Mouse (Mus musculus): ENCODE measurements at regions not wholly inside any gene's neighbourhood (a gene's known extent, or its start where the extent isn't known, plus 50 kb on each side); places are given as distances from the start of the nearest gene placed in this dataset.

DNA sequence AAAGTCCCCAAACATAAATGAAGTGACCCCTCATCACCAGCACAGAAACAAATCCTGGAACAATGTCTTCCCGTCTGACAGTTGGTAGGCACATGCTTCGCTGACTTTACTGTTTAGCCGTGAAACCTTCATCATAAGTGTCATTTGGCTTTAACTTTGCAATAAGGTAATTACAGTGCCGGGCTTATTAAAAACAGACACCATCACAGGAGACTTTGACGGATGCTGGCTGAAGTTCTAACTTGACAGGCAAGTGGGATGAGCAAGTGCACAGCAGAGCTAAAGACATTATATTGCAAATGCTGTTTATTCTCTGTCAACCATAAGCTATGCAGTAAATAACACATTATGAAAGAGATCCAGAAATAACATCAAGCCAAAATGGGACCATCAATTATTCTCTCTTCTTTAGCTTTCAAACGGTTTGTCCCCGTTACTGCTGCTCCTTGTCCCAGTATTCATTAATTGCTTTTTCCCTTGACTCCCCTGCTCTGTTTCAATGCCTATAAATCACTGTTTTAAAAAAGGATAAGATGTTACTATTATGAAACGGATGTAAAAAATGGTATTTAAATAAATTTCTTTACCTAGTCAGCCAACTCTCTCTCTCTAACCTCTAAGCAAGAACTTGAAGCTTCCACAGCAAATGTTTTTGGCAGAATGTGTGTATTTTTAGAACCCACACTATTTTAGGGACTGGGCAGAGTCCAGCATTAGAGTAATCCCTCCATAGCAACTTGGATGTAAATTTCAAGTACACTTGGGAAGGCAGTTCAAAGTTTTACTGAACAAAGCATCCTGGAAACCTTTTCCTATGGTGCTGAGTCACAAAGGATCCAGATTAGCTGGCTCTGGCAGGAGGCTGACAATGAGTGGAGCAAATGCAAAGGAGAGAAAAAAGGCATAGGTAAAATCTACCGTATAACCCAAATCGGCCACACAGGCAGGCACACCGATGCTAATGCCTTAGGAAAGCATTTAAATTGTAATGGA, 464.4 kb downstream of the Rps29 start:
- DNase-seq, result no peak

GRCm38 (mm10) chr12:68688262-68688661, 470.7 kb downstream of the Rps29 start:
- intact Hi-C loops (cut with DNase I), result no loop called here
- DNase-seq, result no peak

More for the DNA sequence above, 464.4 kb downstream of the Rps29 start:
- intact Hi-C loops (cut with DNase I), result no loop called here

GRCm38 (mm10) chr12:68683897-68684296, 475.1 kb downstream of the Rps29 start:
- no peak for DNase-seq
- intact Hi-C loops (cut with DNase I), result no loop called here

DNA sequence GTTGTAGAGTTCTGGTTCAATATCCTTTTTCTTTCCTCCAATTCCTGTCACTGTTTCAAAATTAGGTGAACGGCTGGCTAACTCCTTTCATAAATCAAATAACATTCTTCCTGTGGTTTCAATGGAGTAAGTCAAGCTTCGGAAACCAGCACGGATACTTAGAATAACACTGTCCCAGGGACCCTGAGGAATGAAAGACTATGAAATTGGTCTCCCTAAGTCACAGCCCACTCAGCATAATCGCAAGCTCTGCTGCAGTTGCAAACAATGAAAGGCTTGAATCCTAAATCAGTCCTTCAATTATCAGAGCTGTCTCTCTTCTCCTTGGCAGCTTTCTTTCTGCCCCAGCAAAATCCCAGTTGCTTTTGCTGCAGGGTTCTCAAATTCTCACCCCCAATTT, 475.8 kb downstream of the Rps29 start:
- no peak for DNase-seq
- intact Hi-C loops (cut with DNase I), result no loop called here

GRCm38 (mm10) chr12:68680668-68681067, 478.3 kb downstream of the Rps29 start:
- no peak for DNase-seq
- intact Hi-C loops (cut with DNase I), result no loop called here

DNA sequence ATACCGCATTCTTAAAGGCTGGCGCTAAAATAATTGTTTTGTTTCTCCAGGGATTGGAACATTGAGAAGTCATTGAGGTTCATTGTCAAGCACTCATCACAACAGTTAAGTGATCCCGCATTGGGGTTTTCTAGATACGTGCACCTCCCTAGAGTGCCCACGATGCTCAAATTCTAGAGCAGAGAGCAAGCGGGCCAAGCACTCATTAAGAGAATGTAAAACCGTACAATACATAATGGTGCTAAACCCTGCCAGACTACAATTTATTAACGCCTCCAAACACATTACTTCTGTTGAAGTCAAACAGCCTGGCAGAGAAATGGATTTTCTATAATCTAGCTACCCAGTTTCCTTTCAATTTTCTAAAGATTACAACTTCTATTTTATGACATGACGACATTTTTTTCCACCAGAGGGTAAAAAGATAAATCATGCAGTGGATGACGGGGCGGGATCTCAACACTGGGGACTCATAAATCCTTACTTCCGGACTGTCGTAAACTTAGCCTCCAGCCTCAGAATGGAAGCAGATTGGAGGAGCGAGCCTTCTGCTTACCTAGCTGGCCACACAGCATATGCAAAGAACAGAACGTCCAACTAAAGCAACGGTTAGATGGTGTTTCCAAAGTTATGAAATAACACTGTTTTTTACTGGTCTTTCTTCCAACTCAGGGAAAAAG, 482.8 kb downstream of the Rps29 start:
- no peak for DNase-seq
- intact Hi-C loops (cut with DNase I), result no loop called here

DNA sequence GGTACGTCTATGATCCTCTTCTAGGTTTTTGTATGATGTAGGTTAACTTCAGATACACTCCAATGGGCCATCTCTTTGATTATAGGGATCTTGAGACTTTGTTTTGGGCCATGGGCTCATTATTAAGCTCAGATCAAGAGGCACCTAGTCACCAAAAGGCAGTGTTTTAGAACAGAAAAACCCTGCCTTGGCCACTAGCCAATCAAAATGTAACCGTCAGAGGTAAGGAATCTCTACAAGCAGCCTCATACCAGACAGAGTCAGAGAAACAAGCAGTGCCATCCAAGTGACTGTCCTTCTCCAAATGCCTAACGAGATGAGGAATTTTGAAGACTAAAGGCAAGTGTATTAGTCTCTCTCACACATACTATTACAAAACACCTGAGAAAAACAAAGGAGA, 487.0 kb downstream of the Rps29 start:
- intact Hi-C loops (cut with DNase I), result no loop called here
- no peak for DNase-seq

- no peak for DNase-seq
- intact Hi-C loops (cut with DNase I), result no loop called here
Observed at GRCm38 (mm10) chr12:68645901-68646585, 512.9 kb downstream of the Rps29 start.

DNA sequence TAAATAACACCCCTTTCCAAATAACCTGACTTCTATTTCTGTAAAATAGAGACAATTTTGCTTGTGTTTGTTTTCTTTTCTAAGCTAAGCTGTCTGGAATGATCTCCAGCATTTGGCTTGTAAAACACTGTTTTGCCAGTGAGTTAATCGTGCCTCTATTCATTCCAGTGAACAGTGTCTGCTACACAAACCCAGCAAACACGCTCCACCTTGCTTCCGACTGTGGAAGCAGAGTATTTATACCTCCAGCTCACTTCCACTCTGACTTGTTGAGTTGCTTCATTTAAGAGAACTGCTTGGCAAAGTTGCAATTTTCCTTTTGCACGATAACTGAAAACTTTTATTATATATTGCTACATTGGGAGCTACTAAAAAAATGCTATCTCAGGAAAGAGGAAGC, 515.3 kb downstream of the Rps29 start:
- intact Hi-C loops (cut with DNase I), result no loop called here
- no peak for DNase-seq

DNA sequence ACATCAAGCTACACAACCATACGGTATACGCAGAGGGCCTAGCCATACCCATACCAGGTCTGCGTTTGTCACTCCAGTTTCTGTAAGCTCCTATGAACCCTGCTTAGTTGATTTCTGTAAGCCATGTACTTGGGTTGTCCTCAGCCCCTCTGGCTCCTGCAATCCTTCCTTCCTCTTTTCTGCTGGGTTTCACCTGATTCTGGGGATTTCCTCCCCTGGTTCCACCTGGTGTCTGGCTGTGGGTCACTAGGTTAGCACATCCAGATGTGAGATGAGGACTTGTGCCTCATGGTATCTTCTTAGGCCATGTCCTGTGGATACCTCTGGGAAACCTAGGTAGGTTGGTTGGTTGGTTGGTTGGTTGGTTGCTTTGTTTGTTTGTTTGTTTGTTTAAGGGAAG, 526.5 kb downstream of the Rps29 start:
- no peak for DNase-seq
- intact Hi-C loops (cut with DNase I), result no loop called here

DNA sequence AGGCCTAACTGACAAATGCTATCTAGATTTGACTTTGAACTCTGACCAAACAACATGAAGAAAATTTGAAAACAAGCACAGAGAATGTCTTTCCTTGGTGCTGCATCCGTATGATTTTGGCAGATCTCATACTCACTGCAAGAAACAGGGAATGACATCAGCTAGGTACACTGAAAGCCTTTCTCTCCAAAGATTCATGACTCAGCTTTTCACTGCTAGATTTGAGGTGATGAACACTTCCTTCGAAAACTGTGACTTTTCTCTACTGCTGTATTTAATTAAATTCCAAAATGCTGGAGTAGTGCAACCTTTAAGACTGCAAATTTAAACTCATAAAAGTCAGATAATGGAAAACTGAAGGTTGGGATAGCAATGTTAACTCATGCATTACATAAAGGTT, 540.6 kb downstream of the Rps29 start:
- intact Hi-C loops (cut with DNase I), result no loop called here
- DNase-seq, result no peak

DNA sequence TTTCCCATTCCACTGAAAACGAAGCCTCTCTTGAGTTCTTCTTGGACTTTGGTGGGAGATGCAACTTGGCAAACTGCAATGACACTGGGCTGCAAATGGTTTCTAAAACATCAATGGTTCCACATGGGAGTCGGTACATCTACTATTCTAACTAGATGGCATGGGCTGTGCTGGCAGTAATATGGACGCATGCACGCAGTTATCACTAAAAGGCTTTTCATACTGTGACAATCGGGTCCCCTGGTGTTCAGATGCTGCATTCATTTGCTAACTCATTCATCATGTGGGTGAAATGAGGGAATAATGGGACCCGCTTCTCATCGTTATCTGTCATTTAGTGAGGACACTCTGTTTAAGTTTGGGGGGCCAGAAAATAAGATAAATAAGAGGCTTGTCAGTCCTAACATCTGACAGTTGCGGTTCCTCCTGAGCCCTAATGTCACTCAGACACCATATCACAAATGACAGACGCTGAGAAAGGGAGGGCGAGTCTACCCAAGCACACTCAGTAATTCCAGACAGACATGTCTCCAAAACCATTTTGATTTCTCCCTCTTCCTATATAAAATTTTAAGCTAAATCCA, 553.5 kb downstream of the Rps29 start:
- DNase-seq, result peak; percentile 3
- intact Hi-C loops (cut with DNase I), result no loop called here

- peak; percentile 4 for DNase-seq
- intact Hi-C loops (cut with DNase I), result no loop called here
Observed at GRCm38 (mm10) chr12:68604524-68605299, 554.3 kb downstream of the Rps29 start.

DNA sequence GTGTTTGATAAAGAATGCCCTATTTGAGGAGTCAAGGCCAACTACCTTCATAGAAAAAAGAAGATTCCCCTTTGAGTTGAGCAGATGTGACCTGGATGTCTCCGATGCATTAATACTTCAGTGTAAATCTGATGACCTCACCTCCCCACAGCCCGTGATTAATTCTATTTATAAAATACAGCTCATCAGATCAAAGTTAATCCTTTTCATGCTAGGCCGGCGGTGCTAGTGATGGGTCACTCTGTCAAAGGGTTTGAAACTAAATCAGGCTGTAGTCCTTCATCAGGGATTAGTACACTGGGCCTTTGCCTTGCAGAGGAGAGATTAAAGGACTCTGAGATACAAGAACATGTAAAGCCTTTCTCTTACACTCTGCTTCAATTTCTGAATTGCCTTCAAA, 556.3 kb downstream of the Rps29 start:
- DNase-seq, result no peak
- intact Hi-C loops (cut with DNase I), result no loop called here

- DNase-seq, result no peak
- intact Hi-C loops (cut with DNase I), result no loop called here
Observed at GRCm38 (mm10) chr12:68601366-68601765, 557.6 kb downstream of the Rps29 start.

DNA sequence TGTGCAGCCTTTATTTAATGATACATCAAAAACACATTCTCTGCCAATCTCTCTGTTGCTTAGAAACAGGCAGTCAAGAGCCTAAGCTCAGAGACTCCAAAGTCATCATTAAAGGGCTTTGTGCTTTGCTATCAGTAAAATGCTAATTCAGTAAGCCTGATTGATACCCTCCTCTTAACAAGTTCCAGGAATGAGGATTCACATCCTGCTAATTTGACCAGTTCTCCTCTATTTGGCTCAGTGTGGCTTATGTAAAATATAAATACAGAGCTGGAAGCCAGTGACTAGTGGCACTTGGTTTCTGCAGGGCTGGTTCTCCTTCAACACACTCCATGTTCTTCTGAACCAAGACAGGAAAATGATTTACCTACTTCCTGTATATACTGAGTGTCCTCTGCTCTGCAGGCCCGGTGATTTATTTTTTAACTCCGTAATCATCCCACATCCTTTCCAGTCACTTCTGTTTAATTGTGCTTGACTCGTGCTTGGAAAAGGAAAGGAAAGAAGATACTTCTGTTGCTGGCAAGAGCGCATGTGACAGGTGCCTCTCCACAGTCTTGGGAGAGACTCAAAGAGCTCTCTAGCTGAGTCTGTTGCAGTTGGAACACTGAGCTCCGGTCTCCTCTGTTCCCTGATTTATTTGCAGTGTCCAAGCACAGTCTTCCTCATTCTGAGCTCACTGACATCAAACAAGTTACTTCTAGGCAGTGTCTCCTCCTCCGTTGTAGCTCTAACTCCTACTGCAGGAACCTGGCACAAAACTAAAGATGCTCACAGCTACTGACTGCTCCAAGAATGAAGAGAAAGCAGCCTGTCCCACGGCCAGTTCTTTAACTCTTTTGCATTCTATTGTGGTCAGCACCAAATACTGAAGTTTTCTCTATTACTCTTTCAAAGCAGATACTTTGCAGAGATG, 559.0 kb downstream of the Rps29 start:
- intact Hi-C loops (cut with DNase I), result no loop called here
- DNase-seq, result peak; percentile 53

DNA sequence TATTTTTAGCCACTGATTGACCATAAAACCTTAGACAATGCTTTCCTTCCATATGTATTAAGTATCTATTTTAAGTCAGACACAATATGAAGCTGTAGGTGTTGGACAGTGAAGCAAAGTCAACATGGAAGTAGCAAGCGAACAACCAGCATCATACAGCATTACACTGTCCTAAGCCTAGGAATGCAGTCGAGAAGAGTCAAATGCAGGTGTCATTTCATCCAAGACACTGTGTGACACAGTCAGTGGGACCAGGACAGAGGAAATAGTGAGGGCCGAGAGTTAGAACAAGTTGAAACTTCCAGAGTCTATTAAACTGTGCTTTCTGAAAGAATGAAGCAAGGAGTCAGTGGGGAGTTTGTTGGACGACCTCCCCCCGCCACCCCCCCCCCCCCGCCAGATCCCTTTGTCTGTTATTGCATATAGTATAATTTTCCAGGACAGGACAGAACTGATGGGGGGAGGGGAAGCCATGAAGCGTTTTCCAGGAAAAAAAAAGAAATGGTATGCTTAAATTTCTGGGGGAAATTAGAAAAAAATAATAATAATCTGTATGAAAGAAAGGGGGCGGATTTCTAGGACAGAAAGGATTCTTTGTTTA, 559.9 kb downstream of the Rps29 start:
- intact Hi-C loops (cut with DNase I), result no loop called here
- DNase-seq, result no peak

- no peak for DNase-seq
- intact Hi-C loops (cut with DNase I), result no loop called here
Observed at GRCm38 (mm10) chr12:68585524-68585872, 573.5 kb downstream of the Rps29 start.
